Mouse (Mus musculus) adrenal gland, adult (tissue): ENCODE data around the gene Fam174a.

Experiments used
- DNase-seq, 2 experiments: peaks; one replicate each; pipeline ENCODE4 v3.0.0; 2022 to 2023; ENCODE audit warnings: low spot score in 1 of 2; ENCODE audit not compliant: inconsistent age in 2 of 2

The Fam174a gene

GRCm38 (mm10) chr1:95313393-95314228, at the start of gene Fam174a:
Fam174a (plus strand) TSS chr1:95313623.
- DNase-seq = peak; percentile 95 to 97

- no peak for DNase-seq
Observed at GRCm38 (mm10) chr1:95263843-95264242, 49.6 kb upstream of the Fam174a start.

GRCm38 (mm10) chr1:95267950-95268724, 45.3 kb upstream of the Fam174a start:
- DNase-seq = peak in 1 of 2 experiments; percentile 32

- DNase-seq = no peak
Observed at GRCm38 (mm10) chr1:95273321-95273720, 40.1 kb upstream of the Fam174a start.

- DNase-seq = no peak
Observed at GRCm38 (mm10) chr1:95308324-95308723, 5.1 kb upstream of the Fam174a start.

GRCm38 (mm10) chr1:95314229-95314555, 769 bp downstream of the Fam174a start:
- no peak for DNase-seq

GRCm38 (mm10) chr1:95315981-95316380, 2.6 kb downstream of the Fam174a start:
- no peak for DNase-seq

- no peak for DNase-seq
Observed at GRCm38 (mm10) chr1:95322219-95322618, 8.8 kb downstream of the Fam174a start.

- DNase-seq = no peak
Observed at GRCm38 (mm10) chr1:95323004-95323403, 9.6 kb downstream of the Fam174a start.

- no peak for DNase-seq
Observed at GRCm38 (mm10) chr1:95326856-95327255, 13.4 kb downstream of the Fam174a start.

- no peak for DNase-seq
Observed at GRCm38 (mm10) chr1:95339618-95340017, 26.2 kb downstream of the Fam174a start.

GRCm38 (mm10) chr1:95342242-95342641, 28.8 kb downstream of the Fam174a start:
- DNase-seq = no peak

- DNase-seq = no peak
Observed at GRCm38 (mm10) chr1:95343585-95344485, 30.4 kb downstream of the Fam174a start.

GRCm38 (mm10) chr1:95354146-95354545, 40.7 kb downstream of the Fam174a start:
- no peak for DNase-seq

- peak; percentile 46 to 94 for DNase-seq
Observed at GRCm38 (mm10) chr1:95356904-95357303, 43.5 kb downstream of the Fam174a start.

GRCm38 (mm10) chr1:95363692-95364091, 50.3 kb downstream of the Fam174a start:
- no peak for DNase-seq

- no peak for DNase-seq
Observed at GRCm38 (mm10) chr1:95366616-95367373, 53.4 kb downstream of the Fam174a start.

GRCm38 (mm10) chr1:95367748-95368147, 54.3 kb downstream of the Fam174a start:
- DNase-seq = no peak

- no peak for DNase-seq
Observed at GRCm38 (mm10) chr1:95375443-95375842, 62.0 kb downstream of the Fam174a start.

- no peak for DNase-seq
Observed at GRCm38 (mm10) chr1:95381028-95381427, 67.6 kb downstream of the Fam174a start.
